Mouse (Mus musculus): ENCODE measurements around the gene 9630041A04Rik. TPM values are rescaled to one million over a fixed set of nuclear protein-coding genes. Genes with fewer than 3 reads are reported as not detected.

Gene 9630041A04Rik
- polyA plus RNA-seq, 1 experiment from 2014 or later: not detected

DNA sequence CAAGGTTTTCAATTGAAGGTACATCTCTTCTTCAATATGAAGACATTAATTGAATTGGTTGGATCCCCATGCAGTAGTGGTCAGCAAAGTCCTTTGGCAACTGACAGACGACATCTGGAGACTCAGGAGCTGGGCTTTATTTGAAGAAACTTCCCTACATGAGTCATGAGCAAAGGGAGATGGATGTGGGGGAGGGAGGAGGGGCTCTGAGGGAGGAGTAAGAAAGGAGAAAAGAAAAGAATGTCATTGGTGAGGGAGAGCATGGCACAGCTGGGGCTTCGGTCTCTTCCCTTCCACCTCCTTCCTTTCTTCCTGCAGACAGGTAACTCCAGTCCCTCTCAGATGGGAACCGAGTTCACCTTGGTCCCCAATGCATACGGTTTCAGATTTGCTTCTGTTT, 61.2 kb downstream of the 9630041A04Rik start:
- no peaks in the 10 kb centered on the region for H3K27me3 ChIP-seq
- peaks cover 8% of the 10 kb centered on the region; the same call in 1 of the 2 replicates for H3K4me1 ChIP-seq
- ATAC-seq (ENCODE audit: borderline replicate concordance, extremely low read depth, low FRiP score, low TSS enrichment): no peak
- no peaks in the 10 kb centered on the region for H3K36me3 ChIP-seq
- no peak overlapping the region for H3K9ac ChIP-seq
- H3K4me2 ChIP-seq: no peak overlapping the region
- no peak overlapping the region for H3K27ac ChIP-seq
- H3K4me3 ChIP-seq: no peak overlapping the region
- 64% methylated on average over 4 of the region's 4 CpGs for WGBS
- no peaks in the 10 kb centered on the region for H3K9me3 ChIP-seq

GRCm38 (mm10) chr9:101924829-101925228, 63.2 kb downstream of the 9630041A04Rik start:
- 47% methylated on average over 4 of the region's 4 CpGs for WGBS

GRCm38 (mm10) chr9:101933946-101934573, 72.4 kb downstream of the 9630041A04Rik start:
- no peak for ATAC-seq (ENCODE audit: borderline replicate concordance, extremely low read depth, low FRiP score, low TSS enrichment)
- 53% methylated on average over 8 of the region's 8 CpGs for WGBS
- H3K4me3 ChIP-seq: no peak overlapping the region

More at GRCm38 (mm10) chr9:101924829-101925228, 63.2 kb downstream of the 9630041A04Rik start:
- no peak overlapping the region for H3K4me3 ChIP-seq
- ATAC-seq (ENCODE audit: borderline replicate concordance, extremely low read depth, low FRiP score, low TSS enrichment): no peak
- H3K9ac ChIP-seq: no peak overlapping the region
- no peaks in the 10 kb centered on the region for H3K9me3 ChIP-seq
- peaks cover 8% of the 10 kb centered on the region; the same call in 1 of the 2 replicates for H3K4me1 ChIP-seq
- no peak overlapping the region for H3K4me2 ChIP-seq
- no peaks in the 10 kb centered on the region for H3K36me3 ChIP-seq
- no peaks in the 10 kb centered on the region for H3K27me3 ChIP-seq
- H3K27ac ChIP-seq: no peak overlapping the region

GRCm38 (mm10) chr9:101934887-101935286, 73.2 kb downstream of the 9630041A04Rik start:
- H3K36me3 ChIP-seq: no peaks in the 10 kb centered on the region
- no peaks in the 10 kb centered on the region for H3K4me1 ChIP-seq
- no peaks in the 10 kb centered on the region for H3K27me3 ChIP-seq
- H3K9me3 ChIP-seq: no peaks in the 10 kb centered on the region
- 80% methylated on average over 8 of the region's 8 CpGs for WGBS
- H3K4me2 ChIP-seq: no peak overlapping the region
- H3K27ac ChIP-seq: no peak overlapping the region
- H3K4me3 ChIP-seq: no peak overlapping the region
- no peak for ATAC-seq (ENCODE audit: borderline replicate concordance, extremely low read depth, low FRiP score, low TSS enrichment)
- H3K9ac ChIP-seq: no peak overlapping the region

More at GRCm38 (mm10) chr9:101933946-101934573, 72.4 kb downstream of the 9630041A04Rik start:
- Histone ChIP-seq H3K4me2 (no peak overlapping the region), H3K27me3 (no peaks in the 10 kb centered on the region), H3K9me3 (no peaks in the 10 kb centered on the region), H3K27ac (no peak overlapping the region), H3K36me3 (no peaks in the 10 kb centered on the region), H3K9ac (no peak overlapping the region), H3K4me1 (no peaks in the 10 kb centered on the region)

- H3K9ac ChIP-seq: no peak overlapping the region
- no peaks in the 10 kb centered on the region for H3K9me3 ChIP-seq
- H3K4me1 ChIP-seq: no peaks in the 10 kb centered on the region
- no peak for ATAC-seq (ENCODE audit: borderline replicate concordance, extremely low read depth, low FRiP score, low TSS enrichment)
- H3K36me3 ChIP-seq: no peaks in the 10 kb centered on the region
- no peaks in the 10 kb centered on the region for H3K27me3 ChIP-seq
- no peak overlapping the region for H3K4me2 ChIP-seq
- WGBS: 61% methylated on average over 4 of the region's 4 CpGs
- H3K4me3 ChIP-seq: no peak overlapping the region
- no peak overlapping the region for H3K27ac ChIP-seq
These were observed 76.4 kb downstream of the 9630041A04Rik start for GRCm38 (mm10) chr9:101938066-101938465.

- Histone ChIP-seq H3K9ac (no peak overlapping the region), H3K36me3 (no peaks in the 10 kb centered on the region), H3K4me3 (no peak overlapping the region), H3K27ac (no peak overlapping the region), H3K4me1 (no peaks in the 10 kb centered on the region), H3K27me3 (no peaks in the 10 kb centered on the region), H3K9me3 (no peaks in the 10 kb centered on the region), H3K4me2 (no peak overlapping the region)
- 60% methylated on average over 5 of the region's 5 CpGs for WGBS
- no peak for ATAC-seq (ENCODE audit: borderline replicate concordance, extremely low read depth, low FRiP score, low TSS enrichment)
These were observed 77.4 kb downstream of the 9630041A04Rik start for GRCm38 (mm10) chr9:101939006-101939405.

- Histone ChIP-seq H3K27ac (no peak overlapping the region), H3K4me3 (no peak overlapping the region), H3K4me2 (no peak overlapping the region), H3K4me1 (no peaks in the 10 kb centered on the region), H3K36me3 (no peaks in the 10 kb centered on the region), H3K9me3 (no peaks in the 10 kb centered on the region), H3K27me3 (no peaks in the 10 kb centered on the region), H3K9ac (no peak overlapping the region)
- 64% methylated on average over 3 of the region's 3 CpGs for whole genome bisulfite sequencing
- ATAC-seq (ENCODE audit: borderline replicate concordance, extremely low read depth, low FRiP score, low TSS enrichment): no peak
These were observed 78.5 kb downstream of the 9630041A04Rik start for GRCm38 (mm10) chr9:101940182-101940581.

- Histone ChIP-seq H3K4me1 (no peaks in the 10 kb centered on the region), H3K9me3 (no peaks in the 10 kb centered on the region), H3K36me3 (no peaks in the 10 kb centered on the region), H3K27ac (no peak overlapping the region), H3K4me3 (no peak overlapping the region), H3K9ac (no peak overlapping the region), H3K27me3 (no peaks in the 10 kb centered on the region), H3K4me2 (no peak overlapping the region)
- 76% methylated on average over 9 of the region's 9 CpGs for WGBS
- ATAC-seq (ENCODE audit: borderline replicate concordance, extremely low read depth, low FRiP score, low TSS enrichment): no peak
These were observed 80.5 kb downstream of the 9630041A04Rik start for GRCm38 (mm10) chr9:101942058-101942669.

DNA sequence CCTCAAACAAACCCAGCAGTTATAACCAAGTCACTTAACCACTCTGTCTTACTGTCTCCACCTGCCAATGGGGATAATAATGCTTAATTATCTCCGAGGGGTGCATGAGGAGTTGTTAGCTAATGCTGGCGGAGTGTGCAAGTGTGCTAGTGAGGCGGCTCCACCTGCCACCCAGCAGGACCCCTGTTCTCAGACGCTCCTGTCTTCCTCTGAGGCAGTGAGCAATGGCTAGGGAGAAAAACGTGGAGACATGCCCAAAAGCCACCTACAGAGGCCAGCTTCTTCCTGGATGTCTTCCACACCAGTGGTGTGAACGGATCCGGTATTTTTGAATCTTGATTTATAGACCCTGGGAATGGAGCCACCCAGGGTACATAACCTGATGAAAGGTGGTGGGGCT, 83.7 kb downstream of the 9630041A04Rik start:
- H3K4me2 ChIP-seq: no peak overlapping the region
- no peak overlapping the region for H3K27ac ChIP-seq
- no peaks in the 10 kb centered on the region for H3K4me1 ChIP-seq
- no peaks in the 10 kb centered on the region for H3K9me3 ChIP-seq
- H3K36me3 ChIP-seq: no peaks in the 10 kb centered on the region
- ATAC-seq (ENCODE audit: borderline replicate concordance, extremely low read depth, low FRiP score, low TSS enrichment): no peak
- H3K4me3 ChIP-seq: no peak overlapping the region
- no peaks in the 10 kb centered on the region for H3K27me3 ChIP-seq
- WGBS: 70% methylated on average over 7 of the region's 7 CpGs
- no peak overlapping the region for H3K9ac ChIP-seq

DNA sequence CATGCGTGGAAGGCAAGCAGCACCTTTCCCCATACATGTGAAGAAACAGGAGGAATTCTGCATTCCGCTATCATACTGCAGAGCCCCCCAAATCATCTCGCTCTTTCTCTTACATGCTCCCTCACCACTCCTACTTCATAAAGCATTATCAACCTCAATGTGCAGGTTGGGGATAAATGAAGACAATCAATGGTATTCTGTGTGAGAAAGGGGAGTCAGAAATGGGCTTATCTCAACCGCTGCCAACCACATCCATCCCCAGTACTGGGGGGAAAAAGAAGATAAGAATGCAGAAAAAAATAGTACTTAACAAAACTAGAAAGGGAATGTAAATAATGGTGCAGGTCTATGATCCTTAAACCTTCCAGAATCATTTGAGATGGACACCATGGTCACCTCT, 84.2 kb downstream of the 9630041A04Rik start:
- Histone ChIP-seq H3K4me3 (no peak overlapping the region), H3K27me3 (no peaks in the 10 kb centered on the region), H3K4me1 (no peaks in the 10 kb centered on the region), H3K9ac (no peak overlapping the region), H3K4me2 (no peak overlapping the region), H3K36me3 (no peaks in the 10 kb centered on the region), H3K9me3 (no peaks in the 10 kb centered on the region), H3K27ac (no peak overlapping the region)
- WGBS: 77% methylated on average over 4 of the region's 4 CpGs
- ATAC-seq (ENCODE audit: borderline replicate concordance, extremely low read depth, low FRiP score, low TSS enrichment): no peak

- Histone ChIP-seq H3K4me2 (no peak overlapping the region), H3K9ac (no peak overlapping the region), H3K4me3 (no peak overlapping the region), H3K36me3 (no peaks in the 10 kb centered on the region), H3K4me1 (no peaks in the 10 kb centered on the region), H3K27me3 (no peaks in the 10 kb centered on the region), H3K27ac (no peak overlapping the region), H3K9me3 (no peaks in the 10 kb centered on the region)
- no peak for ATAC-seq (ENCODE audit: borderline replicate concordance, extremely low read depth, low FRiP score, low TSS enrichment)
- WGBS: 18% methylated on average over 3 of the region's 3 CpGs
These were observed 88.5 kb downstream of the 9630041A04Rik start for GRCm38 (mm10) chr9:101950101-101950500.

- no peak overlapping the region for H3K4me3 ChIP-seq
- no peaks in the 10 kb centered on the region for H3K36me3 ChIP-seq
- H3K27ac ChIP-seq: no peak overlapping the region
- no peaks in the 10 kb centered on the region for H3K9me3 ChIP-seq
- no peak for ATAC-seq (ENCODE audit: borderline replicate concordance, extremely low read depth, low FRiP score, low TSS enrichment)
- no peak overlapping the region for H3K9ac ChIP-seq
- 75% methylated on average over 4 of the region's 4 CpGs for WGBS
- no peaks in the 10 kb centered on the region for H3K4me1 ChIP-seq
- H3K4me2 ChIP-seq: no peak overlapping the region
- no peaks in the 10 kb centered on the region for H3K27me3 ChIP-seq
These were observed 92.9 kb downstream of the 9630041A04Rik start for GRCm38 (mm10) chr9:101954529-101954928.

Measured in lung, embryonic 15.5 days (tissue).